ENCODE assay signal across 30 mouse cellular contexts in the genomic region with DNA sequence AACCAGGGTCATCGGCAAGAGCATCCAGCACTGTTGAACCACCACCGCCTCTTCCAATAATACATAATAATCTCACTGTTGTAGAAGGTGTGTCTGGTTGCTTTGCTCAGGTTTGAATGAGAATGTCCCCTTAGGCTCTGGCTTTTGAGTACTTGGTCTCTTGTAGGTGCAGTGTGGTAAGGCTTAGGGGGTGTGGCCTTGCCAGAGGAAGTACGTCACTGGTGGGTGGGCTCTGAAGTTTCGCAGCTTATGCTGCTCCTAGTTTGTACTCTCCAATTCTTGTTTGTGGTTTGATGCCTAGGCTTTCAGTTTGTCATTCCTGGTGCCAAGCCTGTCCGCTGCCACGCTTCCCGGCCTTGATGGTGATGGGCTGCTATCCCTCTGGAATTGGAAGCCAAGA. TPM values are rescaled to one million over a fixed set of nuclear protein-coding genes. Genes with fewer than 3 reads are reported as not detected.
DNase-seq lines count a peak whose midpoint lies in the region; ATAC-seq and TF ChIP-seq lines count a peak whose summit lies in the region.
"Had no signal": no experiment of that assay in that cellular context is flagged by ENCODE, and none has a peak within 500 bp of the region (broad histone marks: within the 10 kb centered on the region; RNA-seq: fewer than 3 reads in every experiment).

No protein-coding gene starts in this region.

- no peaks in the 10 kb centered on the region for H3K27me3 ChIP-seq in testis, adult 2 months (ENCODE audit: control insufficient read depth, insufficient read depth, low read length)
- H3K27me3 ChIP-seq: embryonic facial prominence, embryonic 12.5 days; kidney, embryonic 15.5 days; liver, embryonic 12.5 days; midbrain, embryonic 15.5 days had no signal

- no peak; the same call in 1 of the 2 replicates for TF ChIP-seq POLR2A in testis, adult 2 months (IDR thresholded peaks at IDR 0.05; ENCODE audit: control insufficient read depth, low read depth, low read length)

- H3K36me3 ChIP-seq in testis, adult 2 months (ENCODE audit: control insufficient read depth, insufficient read depth, low read length), result no peaks in the 10 kb centered on the region

- DNase-seq in testis, postnatal 10 days (ENCODE audit: low spot score), result no peak
- DNase-seq in R1 (ENCODE audit: low read depth, low spot score) (peak; percentile 92), MN1 (ENCODE audit: low spot score) (no peak)
- DNase-seq in frontal cortex, postnatal 10 days (ENCODE audit: low spot score in 2 of 2), result no peak
- DNase-seq in urinary bladder, postnatal 4 days (ENCODE audit: low spot score in 2 of 2), result no peak
- DNase-seq in urinary bladder, adult 18-20 months (ENCODE audit: low spot score in 2 of 2), result no peak
- DNase-seq: adrenal gland, adult 8-10 months; cerebellum, adult 8-10 months; cerebellum, postnatal 36 days; embryo, embryonic 11 days; gastrocnemius, adult 2 months; kidney, adult 18-20 months; kidney, postnatal 25 days; left cerebral cortex, postnatal 4 days; liver, postnatal 0 days; lung, postnatal 10 days; right cerebral cortex, adult 18-20 months; right cerebral cortex, postnatal 4 days; thymus, postnatal 36 days had no signal

- H3K4me1 ChIP-seq in testis, adult 2 months (ENCODE audit: control insufficient read depth, insufficient read depth, low read length), result peaks cover 4% of the 10 kb centered on the region
- H3K4me1 ChIP-seq: embryonic facial prominence, embryonic 12.5 days; kidney, embryonic 15.5 days; midbrain, embryonic 10.5 days; midbrain, embryonic 15.5 days had no signal

- no peak for TF ChIP-seq CTCF in testis, adult 2 months (IDR thresholded peaks at IDR 0.05; ENCODE audit: control insufficient read depth, insufficient read depth, insufficient replicate concordance, low read depth, low read length)

- H3K27ac ChIP-seq in testis, adult 2 months (ENCODE audit: control insufficient read depth, insufficient read depth, low read depth, low read length), result no peak overlapping the region
- H3K27ac ChIP-seq: embryonic facial prominence, embryonic 12.5 days; gastrocnemius, adult 2 months; kidney, embryonic 15.5 days; liver, embryonic 12.5 days; macrophage; midbrain, embryonic 10.5 days; midbrain, embryonic 15.5 days had no signal

- peak overlapping the region; percentile 63 for H3K4me3 ChIP-seq in testis, adult 2 months (ENCODE audit: control insufficient read depth, low read depth, low read length)
- H3K4me3 ChIP-seq: embryonic facial prominence, embryonic 12.5 days; gastrocnemius, adult 2 months; kidney, embryonic 15.5 days; liver, embryonic 12.5 days; midbrain, embryonic 10.5 days; midbrain, embryonic 15.5 days had no signal

- ATAC-seq in megakaryocyte, adult 5-6 weeks (ENCODE audit: poor library complexity, severe bottlenecking), result peak; percentile 88
- ATAC-seq: CD4-positive, CD25-positive, alpha-beta regulatory T cell, adult 4 months; forebrain, embryonic 14.5 days; hindbrain, embryonic 16.5 days; liver, embryonic 12.5 days; liver, postnatal 0 days; midbrain, embryonic 15.5 days had no signal

RNA-seq across cellular contexts. Expression of a gene that starts 6.3 kb away (rescaled TPM):
- polyA plus RNA-seq in testis, adult 2 months (2012; rRNA removed), result 66.5 and 70.2 TPM in 2 replicates
- total RNA-seq in megakaryocyte, adult 5-6 weeks (2015), result 131 and 132 TPM in 2 replicates
- 74.8 and 90.7 TPM in 2 replicates for total RNA-seq in megakaryocyte, adult 5-6 weeks (2017)

RNA-seq across cellular contexts. Expression of a gene that starts 29.3 kb away (rescaled TPM):
- polyA plus RNA-seq in testis, adult 2 months (2012; rRNA removed), result 13.5 and 16.7 TPM in 2 replicates
- 71.2 and 74.6 TPM in 2 replicates for total RNA-seq in megakaryocyte, adult 5-6 weeks (2015)
- 116 and 128 TPM in 2 replicates for total RNA-seq in megakaryocyte, adult 5-6 weeks (2017)
